Mouse (Mus musculus) adrenal gland, postnatal 36 days (tissue): Measurements from ENCODE around the gene Dcpp2. TPM values are rescaled to one million over a fixed set of nuclear protein-coding genes. Genes with fewer than 3 reads are reported as not detected.
A peak's percentile ranks its signal among the peaks of the same experiment; 100 is the strongest.
"Not testable (repeated sequence)": the region's sequence is repeated elsewhere in the genome, so short reads cannot be mapped to it uniquely, and the experiment has no call there.

ENCODE experiments used
- DNase-seq, 2 experiments: peaks; one replicate each; pipeline ENCODE4 v3.0.0; 2021; ENCODE audit warnings: mixed read lengths in 1 of 2
- total RNA-seq, 2 experiments: library from RNA; stranded (reverse); gene quantifications; 2 replicates each; pipeline ENCODE4 v1.2.3; 2021

Gene Dcpp2
- total RNA-seq, 2 experiments from 2014 or later, result not detected

- DNase-seq, result peak; percentile 67 to 69
These were observed 44.4 kb downstream of the Dcpp2 start for GRCm38 (mm10) chr17:23925090-23925493.

DNA sequence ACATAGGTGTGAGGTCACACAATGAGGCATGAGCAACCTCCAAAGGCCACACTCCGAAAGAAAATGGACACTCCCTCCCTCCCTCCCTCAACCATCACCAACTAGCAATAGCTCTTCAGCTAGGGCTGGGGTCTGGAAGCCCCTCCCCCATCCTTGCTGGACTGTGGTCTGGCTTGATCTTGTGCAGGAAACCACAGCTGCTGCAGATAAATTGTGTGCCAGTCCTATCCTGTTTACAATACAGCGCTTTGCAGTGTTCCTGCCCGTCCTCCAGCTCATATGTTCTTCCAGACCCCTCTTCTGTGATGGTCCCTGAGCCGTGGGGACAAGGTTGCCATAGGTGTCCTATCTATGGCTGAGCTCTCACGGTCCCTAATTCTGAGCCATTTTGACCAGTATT, 50.5 kb downstream of the Dcpp2 start:
- no peak for DNase-seq

DNA sequence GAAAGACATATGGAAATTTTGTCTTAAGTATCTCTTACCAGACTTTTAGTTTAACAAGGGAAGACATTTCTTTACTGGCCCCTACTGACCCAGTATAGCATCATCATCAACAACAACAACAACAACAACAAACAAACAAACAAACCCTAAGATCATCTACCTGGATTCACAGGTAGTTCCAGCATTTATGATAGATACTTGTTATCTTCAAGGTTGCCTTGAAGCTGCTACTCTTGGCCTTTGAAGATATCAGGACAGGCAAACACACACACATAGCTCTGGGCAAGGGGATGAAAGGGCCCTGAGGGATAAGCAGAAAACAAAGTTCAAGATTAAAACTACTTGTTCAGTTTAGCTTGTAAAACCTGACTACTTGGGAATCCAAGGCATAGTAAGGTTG, 60.7 kb downstream of the Dcpp2 start, which contains the start of gene Sbp:
TSS of gene Sbp (plus strand) at position 301 of the 400 bp plus-strand sequence.
- DNase-seq, result no peak

- DNase-seq, result not testable (repeated sequence)
These were observed 66.8 kb downstream of the Dcpp2 start for GRCm38 (mm10) chr17:23947486-23947885.

- DNase-seq, result no peak
These were observed 68.4 kb downstream of the Dcpp2 start for GRCm38 (mm10) chr17:23949068-23949467.

Other genes starting within 250 kb of the Dcpp2 start
- under 1 TPM; 0.20 TPM for gene Mmp25, start 235.6 kb upstream of the Dcpp2 start, total RNA-seq
- gene Bicdl2, start 220.4 kb upstream of the Dcpp2 start, total RNA-seq, result not detected
- 100 to 1,000 TPM; 125 to 143 TPM for gene Hcfc1r1, start 207.3 kb upstream of the Dcpp2 start, total RNA-seq
- gene Thoc6, start 207.0 kb upstream of the Dcpp2 start, total RNA-seq, result 10 to 100 TPM; 28.6 to 30.3 TPM
- gene Tnfrsf12a, start 203.4 kb upstream of the Dcpp2 start, total RNA-seq, result 100 to 1,000 TPM; 116 to 301 TPM
- not detected for gene Cldn6, start 201.6 kb upstream of the Dcpp2 start, total RNA-seq
- gene Cldn9, start 196.9 kb upstream of the Dcpp2 start, total RNA-seq, result not detected
- gene 1520401A03Rik, start 158.1 kb upstream of the Dcpp2 start, total RNA-seq, result 10 to 100 TPM in 1 of 2 experiments, 1 to 10 TPM in 1; 7.7 to 23.0 TPM
- 1 to 10 TPM; 4.0 to 5.6 TPM for gene Pkmyt1, start 154.5 kb upstream of the Dcpp2 start, total RNA-seq
- 10 to 100 TPM in 1 of 2 experiments, 1 to 10 TPM in 1; 9.9 to 13.9 TPM for gene Paqr4, start 140.0 kb upstream of the Dcpp2 start, total RNA-seq
- not detected for gene Kremen2, start 135.0 kb upstream of the Dcpp2 start, total RNA-seq
- gene Flywch1, start 109.3 kb upstream of the Dcpp2 start, total RNA-seq, result 10 to 100 TPM; 60.2 to 61.4 TPM
- 1 to 10 TPM; 6.9 to 8.8 TPM for gene Flywch2, start 94.8 kb upstream of the Dcpp2 start, total RNA-seq
- gene Srrm2, start 90.3 kb upstream of the Dcpp2 start, total RNA-seq, result 100 to 1,000 TPM; 435 to 589 TPM
- 100 to 1,000 TPM; 400 to 416 TPM for gene Elob, start 51.7 kb upstream of the Dcpp2 start, total RNA-seq
- not detected for gene Prss33, start 44.8 kb upstream of the Dcpp2 start, total RNA-seq
- gene Prss32, start 37.0 kb upstream of the Dcpp2 start, total RNA-seq, result not detected
- gene Prss41, start 36.7 kb upstream of the Dcpp2 start, total RNA-seq, result under 1 TPM; 0.36 to 0.89 TPM
- gene Prss21, start 12.8 kb upstream of the Dcpp2 start, total RNA-seq, result not detected
- gene Dcpp1, start within 50 bp of the Dcpp2 start, total RNA-seq, result not detected
- not detected for gene Dcpp3, start 36.6 kb downstream of the Dcpp2 start, total RNA-seq
- gene Sbp, start 60.8 kb downstream of the Dcpp2 start, total RNA-seq, result not detected
- gene Sbpl, start 74.4 kb downstream of the Dcpp2 start, total RNA-seq, result not detected
- gene Prss30, start 99.7 kb downstream of the Dcpp2 start, total RNA-seq, result under 1 TPM; 0.23 to 0.33 TPM
- not detected for gene Prss22, start 117.2 kb downstream of the Dcpp2 start, total RNA-seq
- under 1 TPM; 0.40 to 0.43 TPM for gene Prss27, start 157.3 kb downstream of the Dcpp2 start, total RNA-seq
- 10 to 100 TPM; 16.2 to 19.4 TPM for gene Kctd5, start 192.6 kb downstream of the Dcpp2 start, total RNA-seq